Mouse (Mus musculus) heart, embryonic 14.5 days (tissue): Measurements from ENCODE around the gene Tspan31. TPM values are rescaled to one million over a fixed set of nuclear protein-coding genes. Genes with fewer than 3 reads are reported as not detected.

Experiments used
- ATAC-seq: fragments of 200-750 bp; cut with Nextera tagmentation; 2 replicates; pipeline ENCODE4 v1.8.0; 2017; ENCODE audit warnings: low read depth, moderate TSS enrichment; ENCODE audit not compliant: insufficient number of reproducible peaks, insufficient read depth, low FRiP score
- H3K27ac ChIP-seq, 2 experiments: fragments of 200-500 bp in 1 of 2; fragments of 300-500 bp in 1 of 2; sonication (generic) in 1 of 2; replicated peaks in 1 of 2; 2 replicates each; pipeline ENCODE4 v1.5.1; 2012 to 2014; ENCODE audit warnings: low read depth in 2 of 2, low read length in 2 of 2, control low read depth in 1 of 2, mild to moderate bottlenecking in 1 of 2, mixed read lengths in 1 of 2; ENCODE audit not compliant: control insufficient read depth in 1 of 2, insufficient read depth in 1 of 2
- H3K27me3 ChIP-seq: fragments of 300-500 bp; sonication (generic); 2 replicates; pipeline ENCODE4 v1.6.1; 2014; ENCODE audit warnings: mild to moderate bottlenecking, low read length, control low read depth; ENCODE audit not compliant: control insufficient read depth, insufficient read depth
- H3K36me3 ChIP-seq: fragments of 300-500 bp; sonication (generic); 2 replicates; pipeline ENCODE4 v1.6.1; 2014; ENCODE audit warnings: mild to moderate bottlenecking, control low read depth, low read length, mixed read lengths; ENCODE audit not compliant: control insufficient read depth, insufficient read depth
- H3K4me1 ChIP-seq, 2 experiments: fragments of 200-500 bp in 1 of 2; fragments of 300-500 bp in 1 of 2; sonication (generic) in 1 of 2; 2 replicates each; pipeline ENCODE4 v1.6.1; 2012 to 2014; ENCODE audit warnings: low read length in 2 of 2, control low read depth in 1 of 2, mixed read lengths in 1 of 2; ENCODE audit not compliant: control insufficient read depth in 2 of 2, insufficient read depth in 2 of 2
- H3K4me2 ChIP-seq: fragments of 300-500 bp; sonication (generic); 2 replicates; pipeline ENCODE4 v1.6.1; 2014; ENCODE audit warnings: mild to moderate bottlenecking, low read length
- H3K4me3 ChIP-seq, 2 experiments: fragments of 200-500 bp in 1 of 2; fragments of 300-500 bp in 1 of 2; sonication (generic) in 1 of 2; 2 replicates each; pipeline ENCODE4 v1.5.1; 2012 to 2014; ENCODE audit warnings: low read length in 2 of 2, mild to moderate bottlenecking in 2 of 2, control low read depth in 1 of 2, low read depth in 1 of 2, moderate library complexity in 1 of 2; ENCODE audit not compliant: control insufficient read depth in 1 of 2, insufficient read depth in 1 of 2
- H3K9ac ChIP-seq: fragments of 300-500 bp; sonication (generic); 2 replicates; pipeline ENCODE4 v1.6.1; 2014; ENCODE audit warnings: mild to moderate bottlenecking, low read length
- H3K9me3 ChIP-seq: fragments of 300-500 bp; sonication (generic); 2 replicates; pipeline ENCODE4 v1.6.1; 2016; ENCODE audit warnings: low read length, control low read depth; ENCODE audit not compliant: control insufficient read depth
- WGBS: fragments of 180-500 bp; shearing (Covaris S2); extraction: QIAGEN DNeasy Blood & Tissue Kit; methylation state at CpG from one replicate; pipeline ENCODE4 v1.1.7; 2014; 5-methylcytosine and 5-hydroxymethylcytosine counted together
- polyA plus RNA-seq: library from polyadenylated mRNA; unstranded; fragments of >200 nt; fragmentation: Nextera tagmentation; extraction: Ambion mirVana; gene quantifications from 2 replicates; pipeline ENCODE4 v1.2.1, GENCODE M21; 2014

The Tspan31 gene
- polyA plus RNA-seq, 1 experiment from 2014 or later = 101 TPM

DNA sequence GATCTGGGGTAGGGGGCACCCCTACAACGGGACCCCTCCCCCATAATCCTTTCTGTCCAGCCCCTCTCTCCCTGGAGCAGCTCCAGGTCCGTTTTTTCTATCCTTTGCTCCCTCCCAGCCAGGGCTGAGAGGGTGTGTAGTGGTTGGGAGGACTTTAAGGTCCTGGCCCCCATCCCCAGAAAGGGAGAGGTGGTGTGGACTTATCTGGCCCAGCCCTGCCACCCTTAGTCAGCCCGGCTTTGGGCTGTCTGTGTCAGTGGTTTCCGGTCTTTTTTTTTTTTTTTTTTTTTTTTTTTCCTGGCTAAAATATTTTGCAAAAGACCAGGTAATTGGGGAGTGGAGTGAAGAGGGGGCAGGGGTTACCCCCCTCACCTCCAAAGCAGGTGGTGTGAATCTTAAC, 22.7 kb upstream of the Tspan31 start:
- H3K4me2 ChIP-seq = no peak overlapping the region
- no peak for ATAC-seq
- H3K9ac ChIP-seq = no peak overlapping the region
- no peaks in the 10 kb centered on the region for H3K9me3 ChIP-seq
- peaks cover 60% of the 10 kb centered on the region for H3K27me3 ChIP-seq
- H3K36me3 ChIP-seq = peaks cover 12% of the 10 kb centered on the region
- no peak overlapping the region for H3K4me3 ChIP-seq
- H3K4me1 ChIP-seq = peaks cover 10 to 20% of the 10 kb centered on the region in 2 experiments
- 45% methylated on average over 4 of the region's 4 CpGs for WGBS
- H3K27ac ChIP-seq = no peak overlapping the region

DNA sequence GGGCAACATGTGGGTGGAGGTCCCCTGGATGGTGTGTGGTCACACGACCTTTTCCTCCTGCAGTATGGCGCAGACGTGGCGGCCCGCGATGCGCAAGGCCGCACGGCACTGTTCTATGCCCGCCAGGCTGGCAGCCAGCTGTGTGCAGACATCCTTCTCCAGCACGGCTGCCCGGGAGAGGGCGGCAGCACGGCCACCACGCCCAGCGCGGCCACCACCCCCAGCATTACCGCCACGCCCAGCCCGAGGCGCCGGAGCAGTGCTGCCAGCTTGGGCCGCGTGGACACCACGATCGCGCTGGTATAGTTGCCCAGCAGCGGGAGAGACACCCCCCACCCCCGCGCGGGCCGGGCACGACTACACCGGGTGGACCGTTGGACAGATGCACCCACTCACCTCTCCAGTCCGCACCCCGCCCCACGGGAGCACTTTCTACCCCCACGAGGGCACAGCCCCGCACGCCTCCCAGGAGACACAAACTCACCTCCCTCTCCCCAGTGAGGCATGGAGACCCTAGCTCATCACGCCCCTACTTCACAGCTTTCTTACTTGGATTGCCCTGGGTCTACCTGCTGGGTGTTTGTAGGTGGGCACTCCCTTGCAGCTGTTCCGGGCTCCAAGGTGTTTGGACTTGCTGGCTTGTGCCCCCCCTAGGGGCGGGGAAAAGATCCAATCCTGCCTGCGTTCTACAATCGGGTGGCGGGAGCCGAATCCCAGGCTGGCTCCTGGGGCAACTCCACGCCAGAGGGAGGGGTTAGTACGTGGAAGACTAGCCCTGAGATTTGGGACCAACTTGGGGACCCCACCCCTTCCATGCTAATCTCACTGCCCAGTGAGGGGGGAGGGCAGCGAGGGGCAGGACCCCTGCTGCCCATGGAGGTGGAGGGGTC, 21.7 kb upstream of the Tspan31 start:
- 10% methylated on average over 50 of the region's 51 CpGs for WGBS
- peaks cover 9% of the 10 kb centered on the region for H3K36me3 ChIP-seq
- no peak overlapping the region for H3K27ac ChIP-seq
- peaks cover 10 to 20% of the 10 kb centered on the region in 2 experiments for H3K4me1 ChIP-seq
- peak overlapping the region; percentile 43 for H3K4me2 ChIP-seq
- no peaks in the 10 kb centered on the region for H3K9me3 ChIP-seq
- H3K4me3 ChIP-seq = peak overlapping the region in 1 of 2 experiments; percentile 16; a peak in 2 of 4 replicates
- H3K9ac ChIP-seq = no peak overlapping the region
- no peak for ATAC-seq
- H3K27me3 ChIP-seq = peaks cover 69% of the 10 kb centered on the region

- H3K4me2 ChIP-seq = peak overlapping the region; percentile 43
- ATAC-seq = no peak
- peak overlapping the region in 1 of 2 experiments; percentile 16; a peak in 2 of 4 replicates for H3K4me3 ChIP-seq
- 9% methylated on average over 57 of the region's 57 CpGs for WGBS
- H3K9ac ChIP-seq = no peak overlapping the region
- peaks cover 10 to 20% of the 10 kb centered on the region in 2 experiments for H3K4me1 ChIP-seq
- H3K9me3 ChIP-seq = no peaks in the 10 kb centered on the region
- H3K27me3 ChIP-seq = peaks cover 73% of the 10 kb centered on the region
- H3K27ac ChIP-seq = no peak overlapping the region
- H3K36me3 ChIP-seq = peaks cover under 1% of the 10 kb centered on the region; the same call in 1 of the 2 replicates
These were observed 20.7 kb upstream of the Tspan31 start for GRCm38 (mm10) chr10:127090560-127091411.

- WGBS = 72% methylated on average over 6 of the region's 6 CpGs
- Histone ChIP-seq H3K4me2 (no peak overlapping the region), H3K4me3 (no peak overlapping the region), H3K9me3 (no peaks in the 10 kb centered on the region), H3K4me1 (peaks cover 6 to 11% of the 10 kb centered on the region in 2 experiments; a peak in 3 of 4 replicates), H3K27ac (no peak overlapping the region), H3K9ac (no peak overlapping the region), H3K27me3 (peaks cover 86% of the 10 kb centered on the region), H3K36me3 (no peaks in the 10 kb centered on the region)
- no peak for ATAC-seq
These were observed 15.6 kb upstream of the Tspan31 start for GRCm38 (mm10) chr10:127085633-127086032.

DNA sequence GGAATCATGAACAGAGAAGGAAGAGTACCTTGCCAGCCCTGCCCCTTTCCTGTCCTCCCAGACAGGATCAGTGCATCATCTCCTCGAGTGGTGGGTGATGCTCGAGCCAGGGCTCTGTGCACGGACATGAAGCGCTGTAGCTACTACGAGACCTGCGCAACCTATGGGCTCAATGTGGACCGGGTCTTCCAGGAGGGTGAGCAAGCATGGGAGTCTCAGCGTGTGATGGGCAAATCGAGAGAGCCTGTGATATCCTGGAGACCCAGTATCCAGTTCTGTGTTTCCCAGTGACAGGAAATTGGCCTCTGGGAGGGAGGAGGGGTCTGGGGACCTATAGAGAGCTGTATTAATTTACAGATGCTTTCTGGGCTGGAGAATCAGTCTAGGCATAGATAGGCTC, 15.0 kb upstream of the Tspan31 start:
- no peaks in the 10 kb centered on the region for H3K36me3 ChIP-seq
- no peak overlapping the region for H3K4me2 ChIP-seq
- WGBS = 70% methylated on average over 9 of the region's 9 CpGs
- no peak overlapping the region for H3K4me3 ChIP-seq
- no peak overlapping the region for H3K27ac ChIP-seq
- H3K4me1 ChIP-seq = peaks cover 6 to 13% of the 10 kb centered on the region in 2 experiments; a peak in 3 of 4 replicates
- H3K9me3 ChIP-seq = no peaks in the 10 kb centered on the region
- no peak for ATAC-seq
- H3K27me3 ChIP-seq = peaks cover 86% of the 10 kb centered on the region
- no peak overlapping the region for H3K9ac ChIP-seq

GRCm38 (mm10) chr10:127083915-127084306, 13.8 kb upstream of the Tspan31 start:
- Histone ChIP-seq H3K4me2 (no peak overlapping the region), H3K4me3 (no peak overlapping the region), H3K27me3 (peaks cover 86% of the 10 kb centered on the region), H3K27ac (no peak overlapping the region), H3K9ac (no peak overlapping the region), H3K4me1 (peaks cover 6 to 23% of the 10 kb centered on the region in 2 experiments; a peak in 3 of 4 replicates), H3K9me3 (no peaks in the 10 kb centered on the region), H3K36me3 (no peaks in the 10 kb centered on the region)
- 46% methylated on average over 5 of the region's 5 CpGs for WGBS
- ATAC-seq = no peak

DNA sequence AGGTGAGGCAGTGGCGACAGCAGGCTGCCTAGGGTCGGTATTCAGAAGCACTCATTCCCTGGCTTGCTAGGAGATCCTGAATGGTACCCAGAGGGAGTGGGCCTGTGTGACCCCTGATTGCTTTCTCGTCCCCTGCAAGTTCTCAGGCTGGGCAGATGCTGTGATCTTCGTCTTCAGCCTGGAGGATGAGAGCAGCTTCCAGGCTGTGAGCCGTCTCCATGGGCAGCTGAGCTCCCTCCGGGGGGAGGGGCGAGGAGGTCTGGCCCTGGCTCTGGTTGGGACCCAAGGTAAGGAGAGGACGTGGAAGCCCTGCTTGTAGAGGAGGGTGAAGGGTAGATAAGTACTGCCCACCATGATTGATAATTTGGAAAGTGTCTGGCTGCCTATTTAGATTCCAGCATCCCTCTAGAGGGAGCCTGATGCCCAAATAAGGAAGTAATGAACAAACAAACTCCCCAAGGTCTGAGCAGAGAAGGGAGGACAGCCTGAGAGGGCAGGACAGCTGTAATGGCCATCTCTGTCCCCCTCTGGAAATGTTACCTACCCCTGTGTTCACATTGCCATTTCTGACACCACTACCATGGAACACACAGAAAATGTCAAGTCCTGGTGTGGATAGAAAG, 13.3 kb upstream of the Tspan31 start:
- Histone ChIP-seq H3K4me1 (peaks cover 6 to 26% of the 10 kb centered on the region in 2 experiments; a peak in 3 of 4 replicates), H3K27me3 (peaks cover 86% of the 10 kb centered on the region), H3K36me3 (no peaks in the 10 kb centered on the region), H3K4me3 (no peak overlapping the region), H3K27ac (no peak overlapping the region), H3K4me2 (no peak overlapping the region), H3K9me3 (no peaks in the 10 kb centered on the region), H3K9ac (no peak overlapping the region)
- WGBS = 22% methylated on average over 8 of the region's 8 CpGs
- ATAC-seq = no peak
